Mouse (Mus musculus) liver, embryonic 11.5 days (tissue): ENCODE results near the gene Fmnl1. TPM values are rescaled to one million over a fixed set of nuclear protein-coding genes. Genes with fewer than 3 reads are reported as not detected.

ENCODE experiments used
- ATAC-seq: fragments of 200-750 bp; cut with Nextera tagmentation; replicated peaks from 2 replicates; pipeline ENCODE4 v1.8.0; 2017; ENCODE audit warnings: moderate number of reproducible peaks, mild to moderate bottlenecking, moderate TSS enrichment, moderate library complexity; ENCODE audit not compliant: low FRiP score
- DNase-seq: peaks from one replicate; pipeline ENCODE4 v3.0.0-alpha.2; 2017; ENCODE audit warnings: low spot score
- H3K27ac ChIP-seq: fragments of 300-500 bp; sonication (generic); 2 replicates; pipeline ENCODE4 v1.5.1; 2014; ENCODE audit warnings: mild to moderate bottlenecking, low read depth, low read length, control low read depth
- H3K27me3 ChIP-seq: fragments of 300-500 bp; sonication (generic); replicated peaks from 2 replicates; pipeline ENCODE4 v1.6.1; 2014; ENCODE audit warnings: low read length, mixed read lengths; ENCODE audit not compliant: control insufficient read depth, insufficient read depth
- H3K36me3 ChIP-seq: fragments of 300-500 bp; sonication (generic); 2 replicates; pipeline ENCODE4 v1.6.1; 2014; ENCODE audit warnings: mild to moderate bottlenecking, low read length, moderate library complexity, mixed read lengths; ENCODE audit not compliant: control insufficient read depth, insufficient read depth
- H3K4me1 ChIP-seq: fragments of 300-500 bp; sonication (generic); replicated peaks from 2 replicates; pipeline ENCODE4 v1.6.1; 2014; ENCODE audit warnings: low read length, mixed read lengths; ENCODE audit not compliant: control insufficient read depth, insufficient read depth
- H3K4me2 ChIP-seq: fragments of 300-500 bp; sonication (generic); 2 replicates; pipeline ENCODE4 v1.6.1; 2014; ENCODE audit warnings: mild to moderate bottlenecking, control low read depth, moderate library complexity
- H3K4me3 ChIP-seq: fragments of 300-500 bp; sonication (generic); 2 replicates; pipeline ENCODE4 v1.5.1; 2014; ENCODE audit warnings: low read depth, low read length, control low read depth
- H3K9ac ChIP-seq: fragments of 300-500 bp; sonication (generic); 2 replicates; pipeline ENCODE4 v1.6.1; 2014; ENCODE audit warnings: low read depth, low read length, control low read depth
- H3K9me3 ChIP-seq: fragments of 300-500 bp; sonication (generic); 2 replicates; pipeline ENCODE4 v1.6.1; 2016; ENCODE audit warnings: low read length, inconsistent platforms, mixed read lengths; ENCODE audit not compliant: control insufficient read depth
- WGBS: fragments of 180-500 bp; shearing (Covaris S2); extraction: QIAGEN DNeasy Blood & Tissue Kit; methylation state at CpG from one replicate; pipeline ENCODE4 v1.1.7; 2014; 5-methylcytosine and 5-hydroxymethylcytosine counted together
- polyA plus RNA-seq: library from polyadenylated mRNA; unstranded; fragments of >200 nt; fragmentation: Nextera tagmentation; extraction: Ambion mirVana; gene quantifications from 2 replicates; pipeline ENCODE4 v1.2.1, GENCODE M21; 2014

The Fmnl1 gene
- polyA plus RNA-seq, 1 experiment from 2014 or later = 6.3 TPM

GRCm38 (mm10) chr11:103247504-103248177 lies 76.7 kb downstream of the Fmnl1 start:
- Histone ChIP-seq H3K27me3 (no peaks in the 10 kb centered on the region), H3K4me2 (no peak overlapping the region), H3K27ac (no peak overlapping the region), H3K9ac (no peak overlapping the region), H3K36me3 (no peaks in the 10 kb centered on the region), H3K4me3 (no peak overlapping the region), H3K4me1 (peaks cover 16% of the 10 kb centered on the region), H3K9me3 (no peaks in the 10 kb centered on the region)
- ATAC-seq = no peak
- DNase-seq = no peak
- WGBS = 80% methylated on average over 11 of the region's 11 CpGs

Other genes with a start within 250 kb of the Fmnl1 start
- gene Kif18b, start 246.0 kb upstream of the Fmnl1 start, polyA plus RNA-seq = 10.3 TPM in 2 replicates
- gene C1ql1, start 224.4 kb upstream of the Fmnl1 start, polyA plus RNA-seq = 0.78 and 1.1 TPM in 2 replicates
- 67.8 and 74.6 TPM in 2 replicates for gene Nmt1, start 142.9 kb upstream of the Fmnl1 start, polyA plus RNA-seq
- 109 and 114 TPM in 2 replicates for gene Dcakd, start 142.8 kb upstream of the Fmnl1 start, polyA plus RNA-seq
- gene Plcd3, start 69.4 kb upstream of the Fmnl1 start, polyA plus RNA-seq = 1.1 and 1.3 TPM in 2 replicates
- gene Acbd4, start 69.4 kb upstream of the Fmnl1 start, polyA plus RNA-seq = 24.5 and 30.7 TPM in 2 replicates
- gene Hexim1, start 54.9 kb upstream of the Fmnl1 start, polyA plus RNA-seq = 4.6 and 6.1 TPM in 2 replicates
- 11.9 and 13.8 TPM in 2 replicates for gene Hexim2, start 38.7 kb upstream of the Fmnl1 start, polyA plus RNA-seq
- 0.15 TPM in 1 of 2 replicates, not detected in the other for gene 1700023F06Rik, start 37.5 kb downstream of the Fmnl1 start, polyA plus RNA-seq
- not detected in 2 replicates for gene Spata32, start 47.3 kb downstream of the Fmnl1 start, polyA plus RNA-seq
- gene Map3k14, start 96.4 kb downstream of the Fmnl1 start, polyA plus RNA-seq = 1.1 and 1.6 TPM in 2 replicates
- gene Arhgap27, start 192.6 kb downstream of the Fmnl1 start, polyA plus RNA-seq = 5.0 and 5.1 TPM in 2 replicates
- gene Plekhm1, start 241.6 kb downstream of the Fmnl1 start, polyA plus RNA-seq = 7.6 and 9.1 TPM in 2 replicates